Mouse (Mus musculus): Measurements from ENCODE around the gene Senp1. TPM values are rescaled to one million over a fixed set of nuclear protein-coding genes. Genes with fewer than 3 reads are reported as not detected.

The Senp1 gene
- total and polyA plus RNA-seq, 3 experiments = 17.1 to 61.3 (median 55.5) TPM

GRCm38 (mm10) chr15:97990124-97990523, 103.4 kb downstream of the Senp1 start:
- no peaks in the 10 kb centered on the region for H3K4me1 ChIP-seq (ENCODE audit: insufficient read depth, low read depth, low read length)
- H3K4me3 ChIP-seq (ENCODE audit: low read depth, low read length) = no peak overlapping the region
- no peaks in the 10 kb centered on the region for H3K36me3 ChIP-seq (replicated peaks)
- ATAC-seq (ENCODE audit: extremely low read depth, insufficient number of reproducible peaks, low FRiP score, poor library complexity, severe bottlenecking) (no peak), DNase-seq (ENCODE audit: low spot score) (no peak)
- no peak for TF ChIP-seq POLR2AphosphoS5 (IDR thresholded peaks at IDR 0.05; ENCODE audit: insufficient replicate concordance, low read depth, low read length)
- TF ChIP-seq GATA1 (IDR thresholded peaks at IDR 0.05; ENCODE audit: borderline replicate concordance, low read length) = no peak
- no peak for TF ChIP-seq GATA2 (IDR thresholded peaks at IDR 0.05; ENCODE audit: borderline replicate concordance, low read depth, low read length)
- TF ChIP-seq TAL1 (conservative IDR thresholded peaks at IDR 0.05; ENCODE audit: low read depth, low read length) = no peak
- TF ChIP-seq CTCF (IDR thresholded peaks at IDR 0.05; ENCODE audit: low read depth, low read length) = no peak
- H3K27me3 ChIP-seq (ENCODE audit: insufficient read depth, low read length) = peaks cover 41% of the 10 kb centered on the region
- no peaks in the 10 kb centered on the region for H3K9me3 ChIP-seq (replicated peaks)

- H3K36me3 ChIP-seq (replicated peaks) = no peaks in the 10 kb centered on the region
- DNase-seq (ENCODE audit: low spot score) (no peak), ATAC-seq (ENCODE audit: extremely low read depth, insufficient number of reproducible peaks, low FRiP score, poor library complexity, severe bottlenecking) (no peak)
- H3K27me3 ChIP-seq (ENCODE audit: insufficient read depth, low read length) = peaks cover 41% of the 10 kb centered on the region
- no peaks in the 10 kb centered on the region for H3K9me3 ChIP-seq (replicated peaks)
- H3K4me1 ChIP-seq (ENCODE audit: insufficient read depth, low read depth, low read length) = no peaks in the 10 kb centered on the region
- no peak for TF ChIP-seq TAL1 (conservative IDR thresholded peaks at IDR 0.05; ENCODE audit: low read depth, low read length)
- no peak for TF ChIP-seq POLR2AphosphoS5 (IDR thresholded peaks at IDR 0.05; ENCODE audit: insufficient replicate concordance, low read depth, low read length)
- no peak for TF ChIP-seq GATA2 (IDR thresholded peaks at IDR 0.05; ENCODE audit: borderline replicate concordance, low read depth, low read length)
- no peak for TF ChIP-seq GATA1 (IDR thresholded peaks at IDR 0.05; ENCODE audit: borderline replicate concordance, low read length)
- no peak for TF ChIP-seq CTCF (IDR thresholded peaks at IDR 0.05; ENCODE audit: low read depth, low read length)
- H3K4me3 ChIP-seq (ENCODE audit: low read depth, low read length) = no peak overlapping the region
Measured at GRCm38 (mm10) chr15:97989544-97989943, 104.0 kb downstream of the Senp1 start.

Other genes starting within 250 kb of the Senp1 start
- 20.4 and 21.1 TPM in 2 replicates for gene Hdac7, start 249.2 kb downstream of the Senp1 start, total RNA-seq (2014; fragmentation: Nextera tagmentation)
- gene Hdac7, start 249.2 kb downstream of the Senp1 start, total RNA-seq (2017) = 3.0 and 3.9 TPM in 2 replicates
- 117 and 164 TPM in 2 replicates for gene Hdac7, start 249.2 kb downstream of the Senp1 start, polyA plus RNA-seq (2012)
- gene Vdr, start 183.1 kb downstream of the Senp1 start, total RNA-seq (2014; fragmentation: Nextera tagmentation) = 0.45 and 1.1 TPM in 2 replicates
- 0.23 and 0.33 TPM in 2 replicates for gene Vdr, start 183.1 kb downstream of the Senp1 start, total RNA-seq (2017)
- 0.09 and 0.11 TPM in 2 replicates for gene Vdr, start 183.1 kb downstream of the Senp1 start, polyA plus RNA-seq (2012)
- 52.1 and 54.3 TPM in 2 replicates for gene Tmem106c, start 129.5 kb downstream of the Senp1 start, total RNA-seq (2014; fragmentation: Nextera tagmentation)
- gene Tmem106c, start 129.5 kb downstream of the Senp1 start, total RNA-seq (2017) = 18.6 and 18.7 TPM in 2 replicates
- 12.5 and 19.2 TPM in 2 replicates for gene Tmem106c, start 129.5 kb downstream of the Senp1 start, polyA plus RNA-seq (2012)
- not detected in 2 replicates for gene Col2a1, start 89.0 kb downstream of the Senp1 start, total RNA-seq (2014; fragmentation: Nextera tagmentation)
- gene Col2a1, start 89.0 kb downstream of the Senp1 start, total RNA-seq (2017) = 0.06 and 0.11 TPM in 2 replicates
- gene Col2a1, start 89.0 kb downstream of the Senp1 start, polyA plus RNA-seq (2012) = 0.01 TPM in 1 of 2 replicates, not detected in the other
- 9.0 and 13.5 TPM in 2 replicates for gene Pfkm, start 1.2 kb downstream of the Senp1 start, total RNA-seq (2014; fragmentation: Nextera tagmentation)
- 42.7 and 48.1 TPM in 2 replicates for gene Pfkm, start 1.2 kb downstream of the Senp1 start, total RNA-seq (2017)
- 10.2 and 13.3 TPM in 2 replicates for gene Pfkm, start 1.2 kb downstream of the Senp1 start, polyA plus RNA-seq (2012)
- 30.4 and 32.2 TPM in 2 replicates for gene Asb8, start 71.9 kb upstream of the Senp1 start, total RNA-seq (2014; fragmentation: Nextera tagmentation)
- gene Asb8, start 71.9 kb upstream of the Senp1 start, total RNA-seq (2017) = 27.2 and 37.5 TPM in 2 replicates
- 4.2 and 5.1 TPM in 2 replicates for gene Asb8, start 71.9 kb upstream of the Senp1 start, polyA plus RNA-seq (2012)
- gene Ccdc184, start 73.4 kb upstream of the Senp1 start, total RNA-seq (2014; fragmentation: Nextera tagmentation) = not detected in 2 replicates
- not detected in 2 replicates for gene Ccdc184, start 73.4 kb upstream of the Senp1 start, total RNA-seq (2017)
- gene Ccdc184, start 73.4 kb upstream of the Senp1 start, polyA plus RNA-seq (2012) = not detected in 2 replicates
- not detected in 2 replicates for gene Olfr288, start 101.8 kb upstream of the Senp1 start, total RNA-seq (2014; fragmentation: Nextera tagmentation)
- gene Olfr288, start 101.8 kb upstream of the Senp1 start, total RNA-seq (2017) = not detected in 2 replicates
- not detected in 2 replicates for gene Olfr288, start 101.8 kb upstream of the Senp1 start, polyA plus RNA-seq (2012)
- gene Gm44579, start 127.2 kb upstream of the Senp1 start, total RNA-seq (2014; fragmentation: Nextera tagmentation) = not detected in 2 replicates
- 0.22 TPM in 1 of 2 replicates, not detected in the other for gene Gm44579, start 127.2 kb upstream of the Senp1 start, total RNA-seq (2017)
- gene Gm44579, start 127.2 kb upstream of the Senp1 start, polyA plus RNA-seq (2012) = not detected in 2 replicates
- not detected in 2 replicates for gene Olfr287, start 127.3 kb upstream of the Senp1 start, total RNA-seq (2014; fragmentation: Nextera tagmentation)
- gene Olfr287, start 127.3 kb upstream of the Senp1 start, total RNA-seq (2017) = not detected in 2 replicates
- gene Olfr287, start 127.3 kb upstream of the Senp1 start, polyA plus RNA-seq (2012) = not detected in 2 replicates
- not detected in 2 replicates for gene Olfr286, start 140.7 kb upstream of the Senp1 start, total RNA-seq (2014; fragmentation: Nextera tagmentation)
- gene Olfr286, start 140.7 kb upstream of the Senp1 start, total RNA-seq (2017) = 0.11 and 0.12 TPM in 2 replicates
- not detected in 2 replicates for gene Olfr286, start 140.7 kb upstream of the Senp1 start, polyA plus RNA-seq (2012)
- gene H1fnt, start 163.5 kb upstream of the Senp1 start, total RNA-seq (2014; fragmentation: Nextera tagmentation) = not detected in 2 replicates
- gene H1fnt, start 163.5 kb upstream of the Senp1 start, total RNA-seq (2017) = not detected in 2 replicates
- not detected in 2 replicates for gene H1fnt, start 163.5 kb upstream of the Senp1 start, polyA plus RNA-seq (2012)
- gene Zfp641, start 202.4 kb upstream of the Senp1 start, total RNA-seq (2014; fragmentation: Nextera tagmentation) = not detected in 2 replicates
- gene Zfp641, start 202.4 kb upstream of the Senp1 start, total RNA-seq (2017) = 0.05 TPM in 1 of 2 replicates, not detected in the other
- not detected in 2 replicates for gene Zfp641, start 202.4 kb upstream of the Senp1 start, polyA plus RNA-seq (2012)
- not detected in 2 replicates for gene Olfr285, start 223.6 kb upstream of the Senp1 start, total RNA-seq (2014; fragmentation: Nextera tagmentation)
- gene Olfr285, start 223.6 kb upstream of the Senp1 start, total RNA-seq (2017) = 0.05 and 0.06 TPM in 2 replicates
- gene Olfr285, start 223.6 kb upstream of the Senp1 start, polyA plus RNA-seq (2012) = not detected in 2 replicates
- not detected in 2 replicates for gene Olfr284, start 247.2 kb upstream of the Senp1 start, total RNA-seq (2014; fragmentation: Nextera tagmentation)
- not detected in 2 replicates for gene Olfr284, start 247.2 kb upstream of the Senp1 start, total RNA-seq (2017)
- not detected in 2 replicates for gene Olfr284, start 247.2 kb upstream of the Senp1 start, polyA plus RNA-seq (2012)